Comparison of ENCODE assay signal across 14 mouse cellular contexts in genomic region chr14:117230476-117230875, GRCm38 (mm10).
"Had no signal": no experiment of that assay in that cellular context is flagged by ENCODE, and none has a peak within 500 bp of the region (broad histone marks: within the 10 kb centered on the region; RNA-seq: fewer than 3 reads in every experiment).

No protein-coding gene starts in this region.

- DNase-seq: lung, adult 18-20 months; lung, embryonic 14.5 days; lung, postnatal 10 days; lung, postnatal 4 days; midbrain, embryonic 14.5 days; right cerebral cortex, postnatal 14 days; thymus, adult 2 months; thymus, postnatal 25 days; thymus, postnatal 4 days had no signal

- H3K27me3 ChIP-seq: midbrain, embryonic 12.5 days; neural tube, embryonic 12.5 days; stomach, embryonic 15.5 days had no signal

- H3K9ac ChIP-seq: lung, embryonic 14.5 days; midbrain, embryonic 12.5 days; neural tube, embryonic 12.5 days; stomach, embryonic 15.5 days had no signal

- H3K27ac ChIP-seq: midbrain, embryonic 10.5 days; midbrain, embryonic 12.5 days; neural tube, embryonic 12.5 days; stomach, embryonic 15.5 days; stomach, postnatal 0 days had no signal

- H3K4me2 ChIP-seq: lung, embryonic 14.5 days; midbrain, embryonic 12.5 days; neural tube, embryonic 12.5 days; stomach, embryonic 15.5 days had no signal

- H3K4me3 ChIP-seq: midbrain, embryonic 10.5 days; midbrain, embryonic 12.5 days; neural tube, embryonic 12.5 days; stomach, embryonic 15.5 days had no signal

- H3K9me3 ChIP-seq: midbrain, embryonic 10.5 days; midbrain, embryonic 12.5 days; neural tube, embryonic 12.5 days; stomach, embryonic 15.5 days had no signal

- H3K4me1 ChIP-seq: midbrain, embryonic 10.5 days; midbrain, embryonic 12.5 days; neural tube, embryonic 12.5 days; stomach, embryonic 15.5 days had no signal

- H3K36me3 ChIP-seq: midbrain, embryonic 10.5 days; midbrain, embryonic 12.5 days; neural tube, embryonic 12.5 days; stomach, embryonic 15.5 days had no signal
